Mouse (Mus musculus) liver, embryonic 11.5 days (tissue): ENCODE measurements around the gene Fyn. TPM values are rescaled to one million over a fixed set of nuclear protein-coding genes. Genes with fewer than 3 reads are reported as not detected.

Source experiments
- ATAC-seq: fragments of 200-750 bp; cut with Nextera tagmentation; replicated peaks from 2 replicates; pipeline ENCODE4 v1.8.0; 2017; ENCODE audit warnings: moderate number of reproducible peaks, mild to moderate bottlenecking, moderate TSS enrichment, moderate library complexity; ENCODE audit not compliant: low FRiP score
- DNase-seq: peaks from one replicate; pipeline ENCODE4 v3.0.0-alpha.2; 2017; ENCODE audit warnings: low spot score
- H3K27ac ChIP-seq: fragments of 300-500 bp; sonication (generic); 2 replicates; pipeline ENCODE4 v1.5.1; 2014; ENCODE audit warnings: mild to moderate bottlenecking, low read depth, low read length, control low read depth
- H3K27me3 ChIP-seq: fragments of 300-500 bp; sonication (generic); replicated peaks from 2 replicates; pipeline ENCODE4 v1.6.1; 2014; ENCODE audit warnings: low read length, mixed read lengths; ENCODE audit not compliant: control insufficient read depth, insufficient read depth
- H3K36me3 ChIP-seq: fragments of 300-500 bp; sonication (generic); 2 replicates; pipeline ENCODE4 v1.6.1; 2014; ENCODE audit warnings: mild to moderate bottlenecking, low read length, moderate library complexity, mixed read lengths; ENCODE audit not compliant: control insufficient read depth, insufficient read depth
- H3K4me1 ChIP-seq: fragments of 300-500 bp; sonication (generic); replicated peaks from 2 replicates; pipeline ENCODE4 v1.6.1; 2014; ENCODE audit warnings: low read length, mixed read lengths; ENCODE audit not compliant: control insufficient read depth, insufficient read depth
- H3K4me2 ChIP-seq: fragments of 300-500 bp; sonication (generic); 2 replicates; pipeline ENCODE4 v1.6.1; 2014; ENCODE audit warnings: mild to moderate bottlenecking, control low read depth, moderate library complexity
- H3K4me3 ChIP-seq: fragments of 300-500 bp; sonication (generic); 2 replicates; pipeline ENCODE4 v1.5.1; 2014; ENCODE audit warnings: low read depth, low read length, control low read depth
- H3K9ac ChIP-seq: fragments of 300-500 bp; sonication (generic); 2 replicates; pipeline ENCODE4 v1.6.1; 2014; ENCODE audit warnings: low read depth, low read length, control low read depth
- H3K9me3 ChIP-seq: fragments of 300-500 bp; sonication (generic); 2 replicates; pipeline ENCODE4 v1.6.1; 2016; ENCODE audit warnings: low read length, inconsistent platforms, mixed read lengths; ENCODE audit not compliant: control insufficient read depth
- WGBS: fragments of 180-500 bp; shearing (Covaris S2); extraction: QIAGEN DNeasy Blood & Tissue Kit; methylation state at CpG from one replicate; pipeline ENCODE4 v1.1.7; 2014; 5-methylcytosine and 5-hydroxymethylcytosine counted together
- polyA plus RNA-seq: library from polyadenylated mRNA; unstranded; fragments of >200 nt; fragmentation: Nextera tagmentation; extraction: Ambion mirVana; gene quantifications from 2 replicates; pipeline ENCODE4 v1.2.1, GENCODE M21; 2014

Fyn gene
- polyA plus RNA-seq, 1 experiment from 2014 or later = 19.3 TPM

GRCm38 (mm10) chr10:39572050-39572671 lies 203.5 kb downstream of the Fyn start:
- H3K36me3 ChIP-seq = no peaks in the 10 kb centered on the region
- H3K27ac ChIP-seq = no peak overlapping the region
- no peaks in the 10 kb centered on the region for H3K9me3 ChIP-seq
- ATAC-seq (no peak), DNase-seq (no peak)
- H3K9ac ChIP-seq = no peak overlapping the region
- H3K27me3 ChIP-seq = no peaks in the 10 kb centered on the region
- 65% methylated on average over 9 of the region's 9 CpGs for WGBS
- no peak overlapping the region for H3K4me3 ChIP-seq
- peaks cover 6% of the 10 kb centered on the region; the same call in 1 of the 2 replicates for H3K4me1 ChIP-seq
- H3K4me2 ChIP-seq = no peak overlapping the region

DNA sequence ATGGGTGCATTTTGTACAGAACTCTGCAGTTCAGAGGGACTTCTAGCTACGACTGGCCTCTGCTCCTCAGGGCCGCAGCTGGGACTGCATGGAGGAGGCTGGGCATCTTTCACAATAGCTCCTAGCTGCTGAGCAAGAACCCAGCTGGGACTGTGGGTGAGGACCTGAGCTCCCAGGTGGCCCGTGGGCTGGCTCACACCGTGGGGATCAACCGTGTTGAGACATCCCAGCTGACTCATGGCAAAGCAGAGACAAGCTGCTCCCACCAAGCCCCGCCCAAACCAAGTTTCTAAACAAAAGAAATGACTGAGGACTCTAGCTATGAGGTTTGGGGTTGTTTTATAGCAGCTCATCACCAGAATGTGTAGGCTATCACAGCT lies 204.0 kb downstream of the Fyn start:
- H3K27me3 ChIP-seq = no peaks in the 10 kb centered on the region
- 48% methylated on average over 6 of the region's 6 CpGs for WGBS
- DNase-seq (no peak), ATAC-seq (no peak)
- no peaks in the 10 kb centered on the region for H3K9me3 ChIP-seq
- H3K36me3 ChIP-seq = no peaks in the 10 kb centered on the region
- H3K4me2 ChIP-seq = no peak overlapping the region
- peaks cover 6% of the 10 kb centered on the region; the same call in 1 of the 2 replicates for H3K4me1 ChIP-seq
- no peak overlapping the region for H3K9ac ChIP-seq
- no peak overlapping the region for H3K27ac ChIP-seq
- H3K4me3 ChIP-seq = no peak overlapping the region

- no peak overlapping the region for H3K9ac ChIP-seq
- H3K4me3 ChIP-seq = no peak overlapping the region
- H3K9me3 ChIP-seq = no peaks in the 10 kb centered on the region
- no peak overlapping the region for H3K27ac ChIP-seq
- WGBS = 86% methylated on average over 6 of the region's 6 CpGs
- no peak overlapping the region for H3K4me2 ChIP-seq
- no peaks in the 10 kb centered on the region for H3K36me3 ChIP-seq
- no peak for DNase-seq
- peaks cover 4% of the 10 kb centered on the region; the same call in 1 of the 2 replicates for H3K4me1 ChIP-seq
- no peaks in the 10 kb centered on the region for H3K27me3 ChIP-seq
- no peak for ATAC-seq
These were observed 207.8 kb downstream of the Fyn start for GRCm38 (mm10) chr10:39576466-39576865.

GRCm38 (mm10) chr10:39580477-39580876 lies 211.8 kb downstream of the Fyn start:
- DNase-seq = no peak
- Histone ChIP-seq H3K27ac (no peak overlapping the region), H3K36me3 (no peaks in the 10 kb centered on the region), H3K27me3 (no peaks in the 10 kb centered on the region), H3K4me2 (no peak overlapping the region), H3K9me3 (no peaks in the 10 kb centered on the region), H3K4me1 (no peaks in the 10 kb centered on the region), H3K4me3 (no peak overlapping the region), H3K9ac (no peak overlapping the region)
- ATAC-seq = no peak
- WGBS = 66% methylated on average over 8 of the region's 8 CpGs

DNA sequence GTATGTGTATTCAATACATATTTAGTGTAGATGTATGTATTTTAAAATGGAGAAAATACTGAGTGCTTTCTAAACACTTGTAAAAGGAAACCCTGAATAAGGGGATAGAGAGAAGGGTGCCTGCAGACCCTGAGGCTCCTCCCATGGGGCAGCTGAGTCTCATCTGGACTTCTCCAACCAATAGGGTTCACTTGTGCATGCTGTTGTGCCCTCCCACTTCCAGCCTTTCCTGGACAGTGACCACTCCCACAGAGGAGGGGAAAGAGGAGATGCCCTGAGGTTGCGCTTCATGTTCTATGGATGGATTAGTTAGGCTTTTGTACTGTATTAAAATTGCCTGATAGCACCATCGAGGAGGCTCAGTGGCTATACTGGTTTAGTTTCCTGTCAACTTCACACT lies 213.7 kb downstream of the Fyn start:
- H3K9ac ChIP-seq = no peak overlapping the region
- no peak for DNase-seq
- no peak overlapping the region for H3K4me2 ChIP-seq
- no peaks in the 10 kb centered on the region for H3K36me3 ChIP-seq
- ATAC-seq = no peak
- no peak overlapping the region for H3K27ac ChIP-seq
- H3K9me3 ChIP-seq = no peaks in the 10 kb centered on the region
- H3K27me3 ChIP-seq = no peaks in the 10 kb centered on the region
- H3K4me1 ChIP-seq = no peaks in the 10 kb centered on the region
- WGBS = 74% methylated on average over 2 of the region's 2 CpGs
- H3K4me3 ChIP-seq = no peak overlapping the region

DNA sequence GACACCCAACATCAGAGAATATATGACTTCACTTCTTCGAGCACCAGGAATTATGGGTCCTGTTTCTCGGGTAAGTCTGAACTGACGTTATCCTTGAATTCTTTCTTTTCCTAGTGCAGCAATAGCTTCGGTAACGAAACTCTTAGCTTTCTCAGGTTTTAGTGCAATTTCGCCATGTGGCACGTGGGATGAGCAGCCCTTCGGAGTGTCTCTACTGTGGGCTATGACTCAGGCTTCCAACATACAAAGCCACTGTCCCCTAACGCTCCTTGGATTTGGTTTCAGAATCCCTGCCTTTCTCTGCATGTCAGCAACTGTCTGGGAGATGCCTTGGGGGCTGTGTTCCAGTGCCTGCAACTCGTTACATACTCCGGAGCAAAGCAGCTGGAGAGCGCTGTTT lies 215.1 kb downstream of the Fyn start:
- H3K27ac ChIP-seq = no peak overlapping the region
- no peaks in the 10 kb centered on the region for H3K36me3 ChIP-seq
- H3K4me1 ChIP-seq = no peaks in the 10 kb centered on the region
- no peak overlapping the region for H3K9ac ChIP-seq
- 85% methylated on average over 12 of the region's 12 CpGs for WGBS
- no peaks in the 10 kb centered on the region for H3K9me3 ChIP-seq
- no peak overlapping the region for H3K4me3 ChIP-seq
- ATAC-seq (no peak), DNase-seq (no peak)
- no peak overlapping the region for H3K4me2 ChIP-seq
- no peaks in the 10 kb centered on the region for H3K27me3 ChIP-seq

GRCm38 (mm10) chr10:39587290-39587925 lies 218.8 kb downstream of the Fyn start:
- Histone ChIP-seq H3K9me3 (no peaks in the 10 kb centered on the region), H3K36me3 (no peaks in the 10 kb centered on the region), H3K4me1 (no peaks in the 10 kb centered on the region), H3K27me3 (no peaks in the 10 kb centered on the region), H3K27ac (no peak overlapping the region), H3K4me2 (no peak overlapping the region), H3K4me3 (no peak overlapping the region), H3K9ac (no peak overlapping the region)
- 73% methylated on average over 5 of the region's 5 CpGs for WGBS
- DNase-seq (no peak), ATAC-seq (no peak)

DNA sequence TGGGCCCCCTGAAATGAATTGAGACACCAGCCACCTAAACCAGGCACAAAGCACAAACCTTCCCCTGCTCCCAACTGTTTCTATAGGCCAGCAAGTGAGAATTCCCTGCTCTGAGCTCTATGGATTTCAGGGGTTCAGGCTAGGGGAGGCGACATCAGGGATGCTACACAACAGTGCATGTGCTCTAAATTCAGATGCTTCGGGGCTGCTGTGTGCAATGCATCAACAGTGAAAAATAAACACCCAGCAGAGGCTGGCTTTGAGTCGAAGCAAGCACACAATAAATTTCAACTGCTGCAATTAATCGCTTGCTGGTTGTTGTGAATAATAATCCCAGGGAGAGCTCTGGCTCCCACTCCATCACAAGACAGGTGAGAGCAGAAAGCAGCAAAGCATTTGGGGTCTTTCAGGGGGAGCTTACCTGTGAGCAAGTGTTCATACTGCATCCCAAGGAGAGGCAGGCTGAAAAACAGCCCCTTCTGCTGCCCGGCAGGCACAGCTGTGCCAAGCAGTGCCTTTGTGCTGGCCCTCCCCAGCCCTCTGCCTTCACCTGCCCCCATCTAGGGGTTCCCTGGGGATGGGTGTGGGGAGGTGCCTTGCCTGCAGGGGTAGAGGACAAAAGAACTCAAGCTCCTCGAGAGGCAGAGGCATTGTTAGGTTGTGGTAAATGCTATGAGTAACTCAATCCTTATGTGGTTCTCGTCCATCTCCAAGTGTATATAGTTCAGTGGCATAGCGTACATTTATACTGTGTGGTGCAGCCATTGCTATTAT lies 219.5 kb downstream of the Fyn start:
- H3K4me1 ChIP-seq = no peaks in the 10 kb centered on the region
- 82% methylated on average over 8 of the region's 8 CpGs for WGBS
- H3K27ac ChIP-seq = no peak overlapping the region
- no peak overlapping the region for H3K4me2 ChIP-seq
- H3K9me3 ChIP-seq = peaks cover 4% of the 10 kb centered on the region; the same call in 1 of the 2 replicates
- no peak for ATAC-seq
- H3K9ac ChIP-seq = no peak overlapping the region
- no peak for DNase-seq
- no peaks in the 10 kb centered on the region for H3K27me3 ChIP-seq
- no peak overlapping the region for H3K4me3 ChIP-seq
- no peaks in the 10 kb centered on the region for H3K36me3 ChIP-seq
